Mouse (Mus musculus) megakaryocyte progenitor cell, adult 5-6 weeks (primary cell): ENCODE measurements around the gene Rarg. TPM values are rescaled to one million over a fixed set of nuclear protein-coding genes. Genes with fewer than 3 reads are reported as not detected.

Experiments
- ATAC-seq: replicated peaks from 2 replicates; pipeline ENCODE4 v1.8.0; 2016; ENCODE audit warnings: mild to moderate bottlenecking, moderate TSS enrichment, inconsistent platforms; ENCODE audit not compliant: poor library complexity
- total RNA-seq, 2 experiments: library from RNA; stranded (forward) in 1 of 2; stranded (reverse) in 1 of 2; fragments of 157-497, 149-512 nt in 1 of 2; fragments of 200-1000 nt in 1 of 2; gene quantifications; 2 replicates each; pipeline versions ENCODE4 v1.2.3 to v1.2.4; 2015 to 2017

Gene Rarg
- total RNA-seq, 2 experiments from 2014 or later = 4.2 to 4.8 TPM

DNA sequence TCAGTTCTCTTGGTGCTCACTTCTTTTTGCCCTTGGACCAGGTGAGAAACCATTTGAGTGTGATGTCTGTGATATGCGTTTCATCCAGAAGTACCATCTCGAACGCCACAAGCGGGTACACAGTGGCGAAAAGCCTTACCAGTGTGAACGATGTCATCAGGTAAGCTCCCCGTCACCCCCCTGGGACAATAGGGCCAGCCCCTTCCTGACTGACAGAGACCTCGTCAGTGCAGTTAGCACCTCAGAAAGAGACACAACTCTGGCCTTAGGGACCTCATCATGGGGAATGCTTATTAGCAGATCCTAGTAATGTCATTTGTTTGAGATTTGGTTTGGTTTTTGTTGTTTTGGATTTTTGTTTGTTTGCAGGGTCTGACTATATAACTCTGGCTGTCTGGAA, 48.2 kb downstream of the Rarg start:
- no peak for ATAC-seq

DNA sequence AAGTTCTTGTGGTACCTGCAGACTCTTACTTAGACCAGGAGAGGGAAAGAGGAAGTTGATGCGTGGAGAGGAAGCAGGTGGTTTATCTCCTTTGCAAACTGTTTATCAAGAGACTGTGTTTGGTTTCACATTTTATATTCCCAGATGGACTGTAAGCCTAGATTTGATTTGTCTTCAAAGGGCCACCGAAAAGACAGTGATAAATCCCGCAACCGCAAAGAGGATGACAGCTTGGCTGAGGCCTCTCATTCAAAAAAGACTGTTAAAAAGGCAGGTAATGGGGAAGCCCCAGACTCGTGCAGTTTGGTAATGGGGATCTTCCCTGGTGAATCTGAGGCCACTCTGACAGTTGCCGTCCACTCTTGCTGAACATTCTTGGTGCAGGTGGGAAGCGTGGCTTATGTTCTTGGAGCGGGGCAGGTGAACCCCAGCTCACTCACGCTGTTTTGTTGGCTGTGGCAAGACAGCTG, 49.2 kb downstream of the Rarg start:
- peak; percentile 16; the same call in 1 of the 2 replicates for ATAC-seq

DNA sequence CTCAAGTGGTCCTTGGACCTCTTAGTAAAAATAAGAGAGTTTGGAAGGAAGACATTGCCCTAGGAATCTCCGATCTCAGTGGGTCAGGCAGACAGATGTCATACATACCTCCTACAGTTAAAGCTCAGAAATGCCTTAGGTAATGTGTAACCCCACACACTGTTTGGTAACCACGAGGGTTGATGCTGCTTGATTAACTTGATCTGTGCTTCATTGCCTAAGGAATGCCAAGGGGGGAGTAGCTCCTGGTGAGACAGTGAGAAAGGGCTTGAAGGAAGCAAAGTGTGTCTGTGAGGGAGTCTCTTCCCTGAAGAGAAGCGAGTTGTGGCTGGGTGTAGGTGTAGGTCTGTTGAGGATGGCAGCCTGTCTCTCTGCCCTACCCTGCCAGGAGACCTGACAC, 50.0 kb downstream of the Rarg start:
- ATAC-seq = no peak

DNA sequence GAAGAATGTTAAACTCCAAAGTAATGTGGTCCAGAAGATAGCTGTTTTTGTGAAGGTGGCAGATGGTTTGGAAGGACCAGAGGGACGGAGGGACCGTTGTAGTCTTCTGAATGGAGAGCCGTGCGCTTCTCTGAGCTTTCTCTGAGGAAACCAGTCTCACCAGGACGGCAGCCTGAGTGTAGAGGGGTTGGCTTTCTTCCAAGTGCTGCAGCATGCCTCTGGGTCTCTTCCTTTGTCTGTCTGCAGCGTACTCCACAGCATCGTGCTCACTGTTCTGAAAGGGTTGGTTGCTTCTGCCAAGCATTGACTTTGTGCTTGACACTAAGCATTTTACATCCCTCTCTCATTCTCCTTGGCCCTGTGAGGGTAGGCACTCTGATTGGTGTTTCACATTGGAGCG, 51.5 kb downstream of the Rarg start:
- ATAC-seq = no peak

DNA sequence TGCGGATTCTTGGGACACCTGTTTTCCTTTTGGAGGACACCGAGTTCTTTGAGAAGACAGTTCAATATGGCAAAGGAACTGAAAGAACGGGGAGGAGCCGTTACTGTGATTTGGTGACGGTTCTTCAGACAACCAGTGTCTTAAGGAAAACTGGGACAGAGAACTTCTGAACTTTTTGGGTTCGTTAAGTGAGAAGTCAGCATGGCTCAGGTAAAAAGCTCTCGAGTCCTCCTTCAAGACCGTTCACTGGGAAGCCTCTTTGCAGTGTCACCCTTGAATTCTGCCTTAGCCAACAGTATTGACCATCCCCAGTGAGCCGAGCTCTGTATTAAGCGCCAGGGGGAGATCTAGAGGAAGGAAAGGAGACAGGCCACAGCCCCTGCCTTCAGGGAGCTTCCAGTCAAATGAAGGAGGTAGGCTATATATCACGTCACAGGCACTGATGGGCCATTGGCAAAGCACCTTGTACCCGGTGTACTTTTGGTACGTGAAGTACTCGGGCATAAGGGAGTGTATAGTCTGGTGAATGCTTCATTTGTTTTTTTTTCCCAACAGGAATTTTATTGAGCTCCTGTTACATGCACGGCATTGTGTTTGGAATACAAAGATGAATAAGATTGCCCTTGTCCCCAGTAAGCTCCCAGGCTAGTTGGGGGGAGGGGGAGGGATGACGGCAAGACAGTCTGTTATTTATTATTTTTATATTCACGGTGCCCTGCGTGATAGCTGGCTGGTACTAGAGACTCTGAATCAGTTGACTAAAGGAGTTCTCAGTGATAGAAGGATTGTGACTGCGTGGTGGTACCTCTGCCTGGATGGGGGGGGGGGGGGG, 52.4 kb downstream of the Rarg start, which contains the start of gene Csad:
Gene Csad (minus strand): TSS at position 51 of the 832 bp plus-strand sequence.
- no peak for ATAC-seq

DNA sequence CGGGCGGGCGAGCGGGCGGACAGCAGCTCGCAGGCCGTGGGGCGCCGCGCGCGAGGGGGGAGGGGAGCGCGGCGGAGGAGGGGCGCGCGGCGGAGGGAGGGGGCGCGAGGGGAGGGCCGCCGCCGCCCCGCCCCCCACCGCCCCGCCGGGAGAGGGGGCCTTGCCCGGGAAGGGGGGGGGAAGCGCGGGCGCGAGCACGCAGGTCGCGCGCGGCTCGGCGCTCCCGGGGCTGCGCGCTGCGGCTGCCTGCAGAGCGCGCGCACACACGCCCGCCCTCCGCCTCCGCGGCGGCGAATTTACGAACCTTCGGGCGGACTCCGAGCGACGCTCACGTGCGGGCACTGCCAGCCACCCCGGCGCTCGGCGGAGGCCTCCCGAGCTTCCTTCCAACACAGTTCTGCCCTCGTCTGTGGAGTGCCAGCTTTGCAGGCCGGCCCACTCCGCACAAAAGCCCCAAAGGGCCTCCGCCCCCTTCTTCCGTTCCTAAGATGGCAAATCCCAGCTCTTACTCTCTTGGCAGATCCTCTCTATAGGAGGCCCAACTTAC, 53.4 kb downstream of the Rarg start:
- ATAC-seq = peak; percentile 19

DNA sequence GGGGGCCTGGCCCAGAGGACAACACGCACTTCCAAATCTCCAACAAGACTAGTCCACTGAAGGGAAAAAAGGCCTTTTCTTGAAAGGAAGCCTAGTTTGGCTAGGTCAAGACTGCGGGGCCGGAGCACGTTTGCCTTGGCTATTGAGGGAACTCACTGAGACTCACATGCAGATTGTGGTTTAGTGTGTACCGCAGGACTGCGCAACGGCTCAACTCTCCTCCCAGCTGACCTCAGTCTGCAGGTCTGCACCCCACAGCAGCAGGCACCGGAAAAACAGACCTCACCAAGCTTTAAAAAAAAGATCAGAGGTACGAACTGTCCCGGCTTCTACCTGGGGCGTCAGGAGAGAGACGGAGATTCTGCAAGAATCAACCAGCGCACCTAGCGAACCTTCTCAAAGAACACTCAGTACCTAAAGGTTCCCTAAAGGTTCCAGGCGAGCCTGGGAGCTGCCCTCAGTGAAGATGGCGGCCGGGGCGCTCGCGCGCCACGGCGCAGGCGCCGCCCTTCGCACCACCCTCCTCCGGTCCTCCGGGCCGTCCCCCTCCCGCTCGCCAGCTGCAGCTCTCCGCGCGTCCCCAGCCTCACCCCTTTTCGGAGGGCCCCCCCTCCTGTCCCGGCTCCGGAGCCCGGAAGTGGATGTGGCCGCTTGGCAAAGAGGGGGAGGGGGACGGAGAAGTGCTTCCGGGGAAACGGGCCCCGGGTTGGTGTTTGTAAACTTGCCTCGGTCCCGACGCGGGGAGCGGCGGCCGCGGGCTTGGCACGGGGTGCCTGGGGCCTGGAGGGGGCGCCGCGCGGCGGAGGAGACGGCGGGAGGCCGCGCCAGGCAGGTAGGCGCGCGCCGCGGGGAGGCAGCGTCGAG, 54.1 kb downstream of the Rarg start, which contains the start of gene Zfp740:
Gene Zfp740 (plus strand): TSS at position 279 of the 864 bp plus-strand sequence.
- peak; percentile 90 for ATAC-seq

DNA sequence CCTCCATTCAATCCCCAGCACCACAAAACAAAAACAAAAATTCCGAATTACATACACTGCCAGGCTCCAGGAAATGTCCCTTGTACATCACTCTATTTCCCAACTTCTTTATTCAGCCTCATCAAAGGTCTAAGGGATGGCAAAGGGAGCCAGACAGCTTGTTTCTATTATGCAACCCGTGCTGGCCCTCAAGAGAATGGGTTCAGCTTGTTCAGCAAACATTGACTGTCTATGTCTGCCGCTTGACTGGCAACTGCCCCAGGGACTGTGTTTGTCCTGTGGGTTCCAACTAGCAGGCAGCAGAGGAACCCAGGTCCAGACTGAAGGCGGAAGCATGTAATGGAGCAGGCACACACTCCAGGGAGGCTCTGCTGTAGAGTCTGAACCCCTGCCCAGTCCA, 58.5 kb downstream of the Rarg start:
- no peak for ATAC-seq

DNA sequence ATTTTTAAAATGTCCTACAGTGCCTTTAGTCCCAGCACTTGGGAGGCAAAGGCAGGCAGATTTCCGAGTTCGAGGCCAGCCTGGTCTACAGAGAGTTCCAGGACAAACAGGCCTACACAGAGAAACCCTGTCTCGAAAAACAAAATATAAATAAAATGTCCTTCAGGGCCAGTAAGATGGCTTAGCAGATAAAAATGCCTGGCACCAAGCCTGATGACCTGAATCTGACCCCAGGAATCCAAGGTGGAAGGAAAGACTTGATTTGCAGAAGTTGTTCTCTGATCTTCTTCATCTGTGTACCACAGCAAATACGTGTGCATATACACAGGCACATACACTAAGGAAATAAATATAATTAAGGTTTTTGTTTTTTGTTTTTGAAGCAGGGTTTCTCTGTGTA, 61.9 kb downstream of the Rarg start:
- ATAC-seq = no peak

DNA sequence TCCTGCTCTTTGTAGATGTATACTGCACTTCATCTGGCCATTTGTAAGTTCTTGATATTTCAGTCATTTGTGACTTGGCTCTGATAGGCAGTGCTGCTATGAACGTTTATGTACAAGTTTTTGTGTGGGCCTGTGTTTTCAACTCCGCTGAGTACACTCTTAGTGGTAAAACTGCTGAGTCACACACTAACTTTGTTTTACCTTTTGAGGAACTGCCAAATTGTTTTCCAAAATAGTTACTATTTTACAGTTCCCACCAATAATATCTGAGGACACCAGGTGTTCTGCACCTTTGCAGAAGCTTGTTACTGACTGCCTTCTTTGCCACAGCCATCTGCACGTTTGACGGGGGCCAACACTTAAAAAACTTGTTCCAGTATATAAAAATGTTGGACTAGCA, 62.9 kb downstream of the Rarg start:
- 0 out of 2 replicates have a peak, but pooled peaks have one; percentile 27 for ATAC-seq

DNA sequence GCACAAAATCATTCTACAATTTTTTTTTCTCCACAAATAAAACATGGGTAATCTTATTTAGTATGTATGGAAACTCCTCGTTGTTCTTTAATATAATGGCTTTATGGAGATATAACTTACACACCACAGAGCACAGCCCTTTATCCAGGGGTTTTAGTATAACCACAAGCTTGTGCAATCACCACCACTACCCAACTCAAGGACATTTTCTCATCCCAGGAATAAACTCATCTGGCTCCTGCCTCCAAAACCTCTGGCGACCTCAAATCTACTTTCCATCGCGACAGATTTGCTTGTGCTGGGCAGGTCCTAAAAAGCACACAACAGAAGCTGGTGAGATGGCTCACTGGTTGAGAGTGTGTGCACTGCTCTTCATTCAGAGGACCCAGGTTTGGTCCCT, 63.7 kb downstream of the Rarg start:
- ATAC-seq = no peak

DNA sequence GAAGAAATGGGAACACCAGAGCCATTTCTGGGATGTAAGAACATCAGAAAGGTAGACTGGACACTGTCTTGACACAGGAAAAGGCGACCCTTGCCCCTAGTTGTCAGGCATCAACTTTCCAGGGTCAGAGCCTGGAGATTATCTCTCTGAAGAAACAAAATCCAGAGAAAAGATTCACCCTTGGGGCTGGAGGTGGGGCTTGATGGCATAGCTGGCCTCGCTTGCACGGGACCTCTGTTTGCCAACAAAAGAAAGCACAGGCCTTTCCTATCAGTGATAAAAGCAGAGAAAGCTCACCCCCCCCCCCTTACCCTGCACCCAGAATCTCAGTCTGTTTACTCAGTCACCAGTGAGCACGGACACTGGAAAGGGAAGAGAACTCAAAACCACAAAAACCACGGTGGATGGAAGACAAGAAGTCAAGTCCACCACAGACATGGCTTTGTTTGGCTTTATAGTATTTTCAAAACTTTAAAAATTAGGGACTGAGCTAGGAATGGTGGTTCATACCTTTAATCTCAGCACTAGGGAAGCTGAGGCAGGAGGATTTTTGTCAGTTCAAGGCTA, 64.4 kb downstream of the Rarg start:
- peak; percentile 37; the same call in 1 of the 2 replicates for ATAC-seq

DNA sequence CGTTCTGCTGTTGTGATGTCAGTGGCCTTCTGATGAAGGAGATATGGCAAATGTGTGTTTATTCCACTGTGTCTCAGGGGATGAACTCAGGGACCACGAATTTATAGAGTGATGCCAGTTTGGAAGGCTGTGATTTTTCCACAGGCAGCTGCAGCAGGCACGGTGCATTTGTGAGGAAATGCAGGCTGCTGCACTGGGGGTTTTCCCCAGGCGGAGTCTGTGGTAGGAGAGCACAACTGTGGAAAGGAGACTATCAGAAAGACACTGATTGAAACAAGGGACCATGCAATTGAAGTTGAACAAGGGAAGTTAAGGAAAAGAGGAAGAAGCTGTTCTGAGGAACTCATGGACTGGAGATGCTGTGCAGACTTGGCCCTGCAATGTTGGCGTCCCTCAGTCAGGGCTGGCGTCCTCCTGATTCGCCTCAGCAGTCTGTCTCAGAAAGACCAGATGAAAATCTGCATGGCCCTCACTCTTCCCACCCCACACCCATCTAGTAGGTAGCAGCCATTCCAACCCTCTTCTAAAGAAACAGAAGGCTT, 65.0 kb downstream of the Rarg start:
- ATAC-seq = peak; percentile 63

DNA sequence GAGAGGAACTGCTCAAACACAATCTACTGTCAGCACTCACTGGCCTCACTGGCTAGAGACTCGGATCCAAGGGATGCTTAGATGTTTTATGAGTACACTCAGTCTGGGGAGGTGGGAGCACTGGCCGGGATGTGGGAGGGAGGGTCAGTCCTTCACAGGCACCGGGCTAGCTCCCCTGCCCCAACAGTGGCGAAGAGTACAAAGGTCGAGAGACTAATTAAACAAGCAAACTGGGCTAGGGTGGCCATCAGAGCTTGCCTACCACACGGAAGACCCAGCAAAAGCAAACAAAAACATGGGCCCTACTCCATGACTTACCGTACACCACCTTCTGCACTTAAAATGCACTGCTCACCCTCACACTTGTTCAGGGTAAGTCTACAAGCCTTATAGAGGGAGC, 65.6 kb downstream of the Rarg start:
- no peak for ATAC-seq

DNA sequence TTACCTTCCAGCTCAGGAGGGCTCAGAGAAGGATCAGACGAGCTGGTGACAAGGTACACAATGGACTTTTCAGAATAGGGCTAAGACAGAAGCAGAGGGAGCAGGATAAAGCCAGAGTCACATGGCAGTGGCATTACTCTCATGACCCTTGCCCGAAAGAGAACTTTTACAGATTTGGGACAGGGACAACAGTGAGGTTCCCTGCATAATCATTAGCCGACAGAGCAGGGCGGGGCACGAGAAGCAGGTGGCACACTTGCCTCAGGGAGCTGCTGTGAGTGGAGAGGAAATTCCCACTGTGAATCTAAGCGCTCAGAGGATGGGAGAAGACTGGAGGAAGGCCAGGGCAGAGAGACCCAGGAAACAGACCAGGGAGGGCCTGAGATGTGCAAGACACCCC, 68.4 kb downstream of the Rarg start:
- ATAC-seq = no peak

DNA sequence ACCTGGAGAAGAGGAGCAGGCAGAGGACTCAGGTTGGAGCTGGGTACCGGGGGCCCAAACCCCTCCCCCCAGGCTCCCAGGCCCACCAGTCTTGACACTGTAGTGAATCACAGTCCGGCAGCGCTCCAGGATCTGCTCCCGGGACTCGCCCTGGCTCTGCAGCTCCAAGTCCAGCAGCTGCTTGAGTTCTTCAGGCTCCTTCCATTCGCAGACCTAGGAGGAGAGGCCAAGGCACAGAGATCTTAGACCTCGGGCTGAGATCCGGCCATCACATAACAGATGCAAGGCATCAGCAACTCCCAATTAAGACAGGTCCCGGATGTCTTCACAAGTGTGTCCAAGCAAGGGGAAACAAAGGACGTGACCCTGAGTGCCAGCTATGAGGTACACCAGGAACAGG, 69.2 kb downstream of the Rarg start:
- no peak for ATAC-seq

DNA sequence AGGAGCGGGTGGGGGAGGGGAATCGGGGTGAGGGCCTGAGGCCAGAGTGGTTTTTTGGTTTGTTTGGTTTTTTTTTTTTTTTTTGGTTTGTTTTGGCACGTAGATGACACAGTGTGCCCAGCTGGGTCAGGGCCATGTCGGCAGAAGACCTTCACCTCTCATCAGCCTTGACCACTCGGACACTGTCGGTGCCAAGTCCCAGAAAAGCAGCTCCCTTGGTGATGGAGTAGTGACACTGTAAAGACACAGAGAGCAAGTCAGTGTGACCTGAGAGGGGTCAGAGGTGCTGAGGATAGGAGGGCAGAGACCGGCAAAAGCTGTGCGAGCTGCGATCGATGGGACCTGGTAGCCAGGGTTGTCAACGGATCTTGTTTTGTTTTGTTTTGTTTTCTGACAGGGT, 71.1 kb downstream of the Rarg start:
- no peak for ATAC-seq
